Mouse (Mus musculus) erythroblast, embryonic 14.5 days (primary cell): ENCODE data around the gene Elk4. TPM values are rescaled to one million over a fixed set of nuclear protein-coding genes. Genes with fewer than 3 reads are reported as not detected.

Experiments
- H3K27me3 ChIP-seq: 2 replicates; pipeline ENCODE4 v1.6.1; 2012; ENCODE audit warnings: inconsistent platforms; ENCODE audit not compliant: control insufficient read depth
- H3K36me3 ChIP-seq: 2 replicates; pipeline ENCODE4 v1.6.1; 2012; ENCODE audit warnings: mild to moderate bottlenecking, inconsistent platforms; ENCODE audit not compliant: control insufficient read depth
- H3K4me1 ChIP-seq: 2 replicates; pipeline ENCODE4 v1.6.1; 2012; ENCODE audit warnings: inconsistent platforms; ENCODE audit not compliant: control insufficient read depth
- H3K4me3 ChIP-seq: replicated peaks from 2 replicates; pipeline ENCODE3; 2012; ENCODE audit warnings: moderate library complexity, mild to moderate bottlenecking, inconsistent platforms
- H3K9me3 ChIP-seq: 2 replicates; pipeline ENCODE4 v1.6.1; 2012; ENCODE audit warnings: low read length, inconsistent platforms, mixed read lengths; ENCODE audit not compliant: control insufficient read depth
- GATA1 ChIP-seq: IDR thresholded peaks from 2 replicates; pipeline ENCODE4 v1.6.1; 2012; ENCODE audit warnings: low read length, inconsistent platforms, mixed read lengths
- TAL1 ChIP-seq: IDR thresholded peaks from 3 replicates; pipeline ENCODE4 v1.6.1; 2012; ENCODE audit warnings: low read length, inconsistent platforms, mixed read lengths
- polyA plus RNA-seq: library from polyadenylated mRNA; stranded (reverse); fragments of >175 nt; gene quantifications from 2 replicates; pipeline ENCODE4 v1.2.3, GENCODE M21; 2012

Elk4 gene
- 0.15 and 0.38 TPM in 2 replicates for polyA plus RNA-seq

DNA sequence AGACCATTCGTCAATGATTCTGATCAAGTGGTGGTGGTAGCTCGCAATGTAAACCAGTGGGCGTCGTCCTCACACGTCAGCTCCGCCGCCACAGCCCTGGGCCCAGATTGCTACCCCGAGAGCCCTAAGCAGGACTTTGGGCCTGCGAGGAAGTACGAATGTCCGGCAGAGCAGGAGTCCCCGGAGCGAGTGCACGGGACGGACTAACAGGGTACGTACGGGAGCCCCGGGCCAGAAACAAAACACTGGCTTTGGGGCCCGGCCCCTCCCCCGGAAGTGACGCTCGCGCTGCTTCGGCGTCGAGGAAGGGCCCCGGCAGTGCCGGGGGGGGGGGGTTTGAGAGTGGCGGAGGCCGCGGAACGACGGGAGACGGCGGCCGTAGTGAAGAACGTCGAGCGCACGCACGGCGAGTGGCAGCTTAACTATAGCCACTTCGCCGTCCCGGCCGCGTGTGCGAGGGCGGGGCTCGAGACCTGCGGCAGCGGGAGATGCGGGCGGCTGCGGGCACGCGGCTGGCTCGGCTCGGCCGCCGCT lies at the start of gene Elk4:
TSS of gene Elk4 (plus strand) at position 326 of the 534 bp plus-strand sequence.
- no peaks in the 10 kb centered on the region for H3K27me3 ChIP-seq
- peaks cover 10% of the 10 kb centered on the region for H3K36me3 ChIP-seq
- peak within 1 kb of the TSS; percentile 95 for H3K4me3 ChIP-seq
- H3K9me3 ChIP-seq, result no peaks in the 10 kb centered on the region
- H3K4me1 ChIP-seq, result peaks cover 46% of the 10 kb centered on the region
- TF ChIP-seq TAL1 (no peak), GATA1 (no peak)

DNA sequence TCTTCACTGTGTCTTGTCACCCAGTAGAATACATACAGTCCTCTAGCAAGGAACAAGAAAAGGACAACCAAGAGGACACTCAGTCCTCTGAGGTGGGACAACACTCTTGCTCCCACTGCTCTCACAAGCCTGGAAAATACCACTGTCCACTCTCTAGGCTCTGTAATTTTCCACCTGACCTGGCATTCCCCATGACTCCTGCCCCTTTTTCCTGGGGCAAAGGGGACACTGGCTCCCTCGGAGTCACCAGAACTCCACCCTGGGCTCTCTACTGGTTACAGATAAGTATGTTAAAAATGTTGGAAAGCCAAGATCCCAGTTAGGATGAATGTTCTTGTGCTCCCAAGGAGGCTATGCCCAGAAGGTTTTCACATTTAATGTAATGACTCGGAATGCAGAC lies 46.4 kb upstream of the Elk4 start:
- TF ChIP-seq GATA1 (no peak), TAL1 (no peak)
- Histone ChIP-seq H3K36me3 (no peaks in the 10 kb centered on the region), H3K9me3 (no peaks in the 10 kb centered on the region; the same call in 1 of the 2 replicates), H3K27me3 (peaks cover 60% of the 10 kb centered on the region), H3K4me1 (peaks cover 4% of the 10 kb centered on the region), H3K4me3 (no peak overlapping the region)

DNA sequence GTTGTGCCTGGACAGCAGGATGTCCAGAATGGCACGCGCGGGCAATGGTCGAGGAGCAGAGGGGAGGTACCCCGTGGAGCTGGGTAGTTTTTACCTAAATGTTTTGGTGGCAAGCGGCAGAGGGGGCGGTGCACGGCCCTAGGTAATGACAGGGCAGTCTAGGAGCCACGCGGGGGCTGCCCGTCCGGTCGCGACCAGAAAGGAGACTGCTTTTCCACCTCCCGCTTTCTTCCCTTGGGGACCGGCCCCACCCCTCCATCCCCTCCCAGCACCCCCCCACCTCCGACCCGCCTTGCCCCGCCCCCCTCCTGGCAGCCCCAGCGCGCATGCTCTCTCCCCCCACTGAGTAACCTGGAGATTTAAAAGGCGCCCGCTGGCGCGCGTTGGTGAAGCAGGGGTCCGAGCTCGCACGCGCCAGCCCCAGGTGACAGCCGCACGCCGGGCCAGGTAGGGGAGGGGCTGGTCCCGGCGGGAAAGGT lies 44.8 kb upstream of the Elk4 start, which contains the start of gene Slc45a3:
TSS of gene Slc45a3 (plus strand) at position 362 of the 479 bp plus-strand sequence.
- Histone ChIP-seq H3K9me3 (no peaks in the 10 kb centered on the region; the same call in 1 of the 2 replicates), H3K4me1 (peaks cover 4% of the 10 kb centered on the region), H3K36me3 (no peaks in the 10 kb centered on the region), H3K27me3 (peaks cover 61% of the 10 kb centered on the region), H3K4me3 (peak within 1 kb of the TSS; percentile 57)
- TF ChIP-seq GATA1 (no peak), TAL1 (no peak)

DNA sequence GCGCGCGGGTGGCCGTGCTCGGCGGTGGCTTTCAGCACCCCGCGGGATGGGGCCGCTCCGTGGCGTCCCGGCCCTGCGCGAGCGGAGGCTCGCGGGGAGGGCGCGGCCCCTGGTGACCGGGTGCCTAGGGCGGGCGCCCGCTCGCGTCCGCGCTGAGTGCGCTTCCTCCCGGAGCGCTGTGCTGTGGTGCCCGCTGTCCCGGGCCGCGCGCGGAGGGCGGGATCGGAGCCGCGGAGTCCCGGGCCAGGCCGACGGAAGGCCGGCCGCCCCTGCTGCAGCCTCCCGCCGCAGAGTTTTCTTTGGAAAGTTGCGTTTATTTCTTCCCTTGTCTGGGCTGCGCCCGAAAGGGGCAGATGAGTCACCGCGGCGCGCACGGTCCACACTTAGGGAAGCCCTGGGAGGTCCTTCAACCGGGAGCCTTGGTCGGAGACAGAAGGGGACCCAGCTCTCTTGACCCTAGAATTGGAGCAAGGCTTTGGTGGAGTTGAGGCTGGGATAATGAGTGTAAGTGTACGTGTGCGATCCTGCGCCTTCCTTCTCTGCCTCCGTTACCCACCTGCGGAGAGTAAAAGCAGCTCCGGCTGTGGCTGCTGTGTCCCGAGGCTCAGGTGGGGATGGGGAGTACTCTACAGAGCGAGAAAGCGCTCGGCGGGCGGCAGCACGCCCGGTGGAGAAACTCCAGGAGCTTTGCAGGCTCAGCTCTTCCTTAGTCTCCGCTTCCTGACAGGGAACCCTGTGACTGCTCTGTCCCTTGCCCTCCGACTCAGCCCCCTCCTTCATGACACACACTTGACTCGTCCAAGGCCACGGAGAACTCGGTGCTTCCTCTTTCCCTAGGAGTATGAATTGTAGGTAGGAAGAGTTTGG lies 44.1 kb upstream of the Elk4 start:
- H3K9me3 ChIP-seq, result no peaks in the 10 kb centered on the region; the same call in 1 of the 2 replicates
- peaks cover 4% of the 10 kb centered on the region for H3K4me1 ChIP-seq
- H3K4me3 ChIP-seq, result peak overlapping the region; percentile 57
- TF ChIP-seq TAL1 (no peak), GATA1 (no peak)
- no peaks in the 10 kb centered on the region for H3K36me3 ChIP-seq
- H3K27me3 ChIP-seq, result peaks cover 61% of the 10 kb centered on the region

DNA sequence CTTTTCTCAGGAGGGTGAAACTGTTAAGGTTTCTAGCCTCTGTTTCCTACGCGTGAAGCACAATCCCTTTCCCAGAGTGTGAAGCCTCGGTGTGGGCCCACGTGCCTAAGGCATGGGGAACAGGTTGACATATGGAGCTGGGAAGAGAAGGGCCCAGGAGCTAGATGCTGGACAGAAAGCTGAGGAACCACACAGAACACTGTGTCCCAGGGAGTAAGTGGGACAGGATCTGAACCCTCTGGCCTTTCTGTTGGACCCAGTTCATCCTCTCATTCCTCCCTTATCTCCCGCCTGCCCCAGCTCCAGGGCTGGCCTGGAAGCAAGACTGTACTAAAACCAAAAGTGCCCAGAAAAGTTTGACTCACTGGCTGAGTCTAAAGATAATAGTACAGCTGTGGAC lies 43.3 kb upstream of the Elk4 start:
- Histone ChIP-seq H3K27me3 (peaks cover 61% of the 10 kb centered on the region), H3K4me3 (no peak overlapping the region), H3K9me3 (no peaks in the 10 kb centered on the region; the same call in 1 of the 2 replicates), H3K36me3 (no peaks in the 10 kb centered on the region), H3K4me1 (peaks cover 4% of the 10 kb centered on the region)
- TF ChIP-seq TAL1 (no peak), GATA1 (no peak)

DNA sequence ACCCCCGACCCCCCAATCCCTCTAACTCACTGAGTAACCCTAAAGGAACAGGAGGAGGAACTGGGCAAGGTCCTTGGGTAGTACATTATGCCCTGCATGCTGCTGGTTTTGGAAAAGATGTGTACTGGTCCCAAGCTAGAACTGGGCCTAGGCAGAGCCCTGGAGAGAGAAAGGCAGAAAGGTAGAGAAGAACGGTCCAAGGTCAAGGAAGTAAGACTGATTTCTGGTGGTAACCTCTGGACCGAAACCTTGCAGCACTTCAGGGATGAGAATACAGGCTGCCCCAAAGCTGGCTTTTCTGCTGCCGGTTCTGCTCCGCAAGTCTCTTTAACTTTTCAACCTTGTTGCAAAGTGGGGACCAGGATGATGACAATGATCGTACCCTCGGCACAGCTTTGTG lies 42.8 kb upstream of the Elk4 start:
- H3K4me1 ChIP-seq, result peaks cover 4% of the 10 kb centered on the region
- TF ChIP-seq TAL1 (no peak), GATA1 (no peak)
- H3K27me3 ChIP-seq, result peaks cover 61% of the 10 kb centered on the region
- no peaks in the 10 kb centered on the region; the same call in 1 of the 2 replicates for H3K9me3 ChIP-seq
- no peaks in the 10 kb centered on the region for H3K36me3 ChIP-seq
- no peak overlapping the region for H3K4me3 ChIP-seq

DNA sequence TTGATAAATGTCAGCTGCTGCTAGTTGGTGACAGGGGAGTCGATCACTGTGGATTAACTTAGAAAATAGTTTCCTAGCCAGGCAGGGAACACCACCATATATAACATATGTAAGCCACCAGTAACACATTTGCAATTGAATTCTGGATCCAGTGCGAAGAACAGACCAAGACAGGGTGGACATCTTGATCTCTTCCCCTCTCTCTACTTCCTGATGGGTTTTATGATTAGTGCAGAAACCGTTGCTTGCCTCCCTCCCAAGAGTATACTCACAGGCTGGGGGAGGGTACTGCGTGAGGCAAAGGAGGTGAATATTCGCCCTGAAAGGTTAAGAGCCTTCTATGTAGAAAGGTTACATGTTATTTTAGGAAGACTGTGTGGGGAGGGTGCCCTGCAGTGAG lies 41.6 kb upstream of the Elk4 start:
- Histone ChIP-seq H3K9me3 (no peaks in the 10 kb centered on the region; the same call in 1 of the 2 replicates), H3K4me3 (no peak overlapping the region), H3K27me3 (peaks cover 50% of the 10 kb centered on the region), H3K4me1 (peaks cover 4% of the 10 kb centered on the region), H3K36me3 (no peaks in the 10 kb centered on the region)
- TF ChIP-seq TAL1 (no peak), GATA1 (no peak)

DNA sequence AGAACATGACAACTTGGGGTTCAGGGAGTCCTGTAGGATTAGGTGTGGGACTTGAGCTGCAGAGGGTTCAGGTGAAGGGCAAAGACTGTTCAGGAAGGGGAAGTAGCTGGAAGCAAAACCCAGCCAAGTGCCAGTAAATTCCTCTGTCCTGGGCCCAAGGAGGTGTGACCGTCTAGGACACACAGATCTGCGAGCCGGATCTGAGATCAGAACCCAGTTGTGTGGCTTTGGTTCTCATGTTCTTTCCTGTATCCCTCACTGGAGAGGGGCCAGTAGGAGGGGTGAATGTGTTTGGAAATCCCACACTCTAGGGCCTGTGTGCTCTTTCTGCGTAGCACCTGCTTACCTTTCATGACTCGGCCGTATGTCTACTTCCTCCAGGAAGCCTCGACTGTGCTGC lies 40.1 kb upstream of the Elk4 start:
- H3K27me3 ChIP-seq, result peaks cover 35% of the 10 kb centered on the region
- TF ChIP-seq TAL1 (no peak), GATA1 (no peak)
- peaks cover 4% of the 10 kb centered on the region for H3K4me1 ChIP-seq

DNA sequence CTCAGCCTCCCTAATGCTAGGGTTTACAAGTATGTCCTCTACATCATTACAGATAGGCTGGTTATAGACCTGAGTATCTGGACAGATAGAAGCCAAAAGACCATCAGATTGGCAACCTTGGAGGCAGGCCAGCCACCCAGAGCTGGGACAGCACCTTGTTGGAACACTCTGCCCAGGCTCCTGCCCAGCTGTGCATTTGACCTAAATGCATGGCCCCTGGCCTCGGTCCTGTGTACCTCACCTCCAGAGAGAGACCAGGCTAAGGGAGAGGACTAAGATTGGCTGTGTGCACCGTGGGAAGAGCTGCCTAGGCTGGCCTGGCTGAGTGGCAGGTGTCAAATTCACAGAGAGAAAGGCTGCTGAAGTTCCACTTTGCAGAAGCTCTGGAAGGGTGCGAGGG lies 38.9 kb upstream of the Elk4 start:
- Histone ChIP-seq H3K4me1 (no peaks in the 10 kb centered on the region; the same call in none of the 2 replicates), H3K9me3 (no peaks in the 10 kb centered on the region; the same call in 1 of the 2 replicates), H3K27me3 (peaks cover 22% of the 10 kb centered on the region), H3K4me3 (no peak overlapping the region), H3K36me3 (no peaks in the 10 kb centered on the region)
- TF ChIP-seq TAL1, result no peak
- no peak for TF ChIP-seq GATA1

More for the DNA sequence above, 40.1 kb upstream of the Elk4 start:
- Histone ChIP-seq H3K4me3 (no peak overlapping the region), H3K36me3 (no peaks in the 10 kb centered on the region), H3K9me3 (no peaks in the 10 kb centered on the region; the same call in 1 of the 2 replicates)
